Mouse (Mus musculus) erythroblast, adult 5-6 weeks (primary cell): Measurements from ENCODE around the gene Slc1a1. TPM values are rescaled to one million over a fixed set of nuclear protein-coding genes. Genes with fewer than 3 reads are reported as not detected.

Experiments used
- total RNA-seq, 2 experiments: library from RNA; stranded (forward) in 1 of 2; stranded (reverse) in 1 of 2; fragments of 150-400 nt in 1 of 2; fragments of 200-764, 138-1000 nt in 1 of 2; gene quantifications; 2 replicates each; pipeline versions ENCODE4 v1.2.3 to v1.2.4; 2015 to 2017; ENCODE audit warnings: low replicate concordance in 2 of 2

Gene Slc1a1
- total RNA-seq, 2 experiments from 2014 or later: 0.26 TPM; not detected in 1

Other genes with a start within 250 kb of the Slc1a1 start
- 0.38 and 1.7 TPM in 2 replicates for gene Glis3, start 155.0 kb upstream of the Slc1a1 start, total RNA-seq (2015; ENCODE audit: low replicate concordance)
- gene Glis3, start 155.0 kb upstream of the Slc1a1 start, total RNA-seq (2017; ENCODE audit: low replicate concordance): 0.43 and 0.70 TPM in 2 replicates
- gene Plpp6, start 128.9 kb downstream of the Slc1a1 start, total RNA-seq (2015; ENCODE audit: low replicate concordance): 2.1 and 8.1 TPM in 2 replicates
- 0.98 and 2.8 TPM in 2 replicates for gene Plpp6, start 128.9 kb downstream of the Slc1a1 start, total RNA-seq (2017; ENCODE audit: low replicate concordance)
- not detected in 2 replicates for gene 4430402I18Rik, start 132.8 kb downstream of the Slc1a1 start, total RNA-seq (2015; ENCODE audit: low replicate concordance)
- not detected in 2 replicates for gene 4430402I18Rik, start 132.8 kb downstream of the Slc1a1 start, total RNA-seq (2017; ENCODE audit: low replicate concordance)
- gene Cdc37l1, start 155.3 kb downstream of the Slc1a1 start, total RNA-seq (2015; ENCODE audit: low replicate concordance): 17.1 and 27.7 TPM in 2 replicates
- gene Cdc37l1, start 155.3 kb downstream of the Slc1a1 start, total RNA-seq (2017; ENCODE audit: low replicate concordance): 27.0 and 27.5 TPM in 2 replicates
- gene Ak3, start 212.9 kb downstream of the Slc1a1 start, total RNA-seq (2015; ENCODE audit: low replicate concordance): 10.4 and 19.4 TPM in 2 replicates
- 6.7 and 9.2 TPM in 2 replicates for gene Ak3, start 212.9 kb downstream of the Slc1a1 start, total RNA-seq (2017; ENCODE audit: low replicate concordance)